Mouse (Mus musculus): Measurements from ENCODE around the gene Srxn1. TPM values are rescaled to one million over a fixed set of nuclear protein-coding genes. Genes with fewer than 3 reads are reported as not detected.

Srxn1 gene
- total and polyA plus RNA-seq, 2 experiments from 2014 or later: 24.5 to 24.8 TPM

- 89% methylated on average over 5 of the region's 5 CpGs for WGBS
- DNase-seq (ENCODE audit: low spot score): no peak
- no peak overlapping the region for H3K9ac ChIP-seq (replicated peaks; ENCODE audit: low read length, poor library complexity, severe bottlenecking)
- no peak for ATAC-seq (ENCODE audit: low FRiP score)
- TF ChIP-seq CTCF (IDR thresholded peaks at IDR 0.05): no peak
- H3K27me3 ChIP-seq (ENCODE audit: insufficient read depth, low read length): no peaks in the 10 kb centered on the region
- peaks cover 8% of the 10 kb centered on the region; the same call in 1 of the 2 replicates for H3K36me3 ChIP-seq (ENCODE audit: insufficient read depth, low read length)
- H3K4me1 ChIP-seq (ENCODE audit: insufficient read depth, low read length): peaks cover 10% of the 10 kb centered on the region; the same call in 1 of the 2 replicates
- no peak overlapping the region for H3K4me2 ChIP-seq (ENCODE audit: low read depth, low read length, poor library complexity, severe bottlenecking)
- no peaks in the 10 kb centered on the region for H3K9me3 ChIP-seq (ENCODE audit: low read length)
- H3K4me3 ChIP-seq (ENCODE audit: low read depth, low read length): no peak overlapping the region
- H3K27ac ChIP-seq (ENCODE audit: low read depth, low read length): no peak overlapping the region
These were observed 4.1 kb downstream of the Srxn1 start for GRCm38 (mm10) chr2:152109386-152109785.

DNA sequence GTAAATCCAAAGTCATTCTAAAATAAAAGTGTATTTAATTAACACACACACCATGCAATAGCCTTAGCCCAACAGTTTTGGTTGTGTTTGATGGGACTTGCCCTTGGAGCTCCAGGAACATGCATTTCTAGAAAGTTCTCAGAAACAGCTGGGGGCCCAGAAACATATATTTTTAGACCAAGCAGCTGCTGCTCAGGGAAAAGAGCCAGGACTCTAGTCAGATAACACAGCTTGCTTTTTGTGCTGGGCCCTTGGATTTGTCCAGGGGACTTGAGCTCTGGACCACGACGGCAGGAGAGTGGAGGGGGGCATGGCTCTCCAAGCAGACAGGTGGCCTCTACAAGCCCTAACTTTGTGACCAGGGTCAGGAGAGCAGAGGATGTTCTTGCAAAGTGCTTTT is 6.0 kb downstream of the Srxn1 start:
- DNase-seq (ENCODE audit: low spot score) (no peak), ATAC-seq (ENCODE audit: low FRiP score) (no peak)
- H3K4me1 ChIP-seq (ENCODE audit: insufficient read depth, low read length): peaks cover 6% of the 10 kb centered on the region; the same call in 1 of the 2 replicates
- H3K4me3 ChIP-seq (ENCODE audit: low read depth, low read length): no peak overlapping the region
- no peak for TF ChIP-seq CTCF (IDR thresholded peaks at IDR 0.05)
- H3K27ac ChIP-seq (ENCODE audit: low read depth, low read length): no peak overlapping the region
- peaks cover 8% of the 10 kb centered on the region; the same call in 1 of the 2 replicates for H3K36me3 ChIP-seq (ENCODE audit: insufficient read depth, low read length)
- H3K9ac ChIP-seq (replicated peaks; ENCODE audit: low read length, poor library complexity, severe bottlenecking): no peak overlapping the region
- H3K27me3 ChIP-seq (ENCODE audit: insufficient read depth, low read length): no peaks in the 10 kb centered on the region
- no peaks in the 10 kb centered on the region for H3K9me3 ChIP-seq (ENCODE audit: low read length)
- H3K4me2 ChIP-seq (ENCODE audit: low read depth, low read length, poor library complexity, severe bottlenecking): no peak overlapping the region
- WGBS: 73% methylated on average over 2 of the region's 2 CpGs

DNA sequence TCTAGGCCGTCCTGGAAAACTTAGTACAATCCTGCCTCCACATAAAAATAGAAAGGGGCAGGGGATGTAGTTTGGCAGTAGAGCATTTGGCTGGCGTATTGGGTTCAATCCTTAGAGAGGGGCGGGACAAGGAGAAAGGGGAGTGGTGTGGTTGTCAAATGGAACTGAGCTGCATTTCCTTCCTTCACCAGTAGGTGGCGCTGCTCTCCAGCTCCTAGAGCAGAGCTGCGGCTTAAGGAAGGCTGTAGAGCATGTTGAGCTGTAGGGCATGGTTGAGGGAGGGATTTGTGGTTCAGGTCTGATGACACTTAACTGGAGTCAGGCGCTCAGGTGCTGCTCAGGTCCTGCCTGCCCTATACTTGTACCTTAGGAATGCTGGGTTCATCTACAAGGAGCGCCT is 6.6 kb downstream of the Srxn1 start:
- no peak overlapping the region for H3K4me2 ChIP-seq (ENCODE audit: low read depth, low read length, poor library complexity, severe bottlenecking)
- no peaks in the 10 kb centered on the region for H3K27me3 ChIP-seq (ENCODE audit: insufficient read depth, low read length)
- peak; percentile 100 for TF ChIP-seq CTCF (IDR thresholded peaks at IDR 0.05)
- H3K27ac ChIP-seq (ENCODE audit: low read depth, low read length): no peak overlapping the region
- 9% methylated on average over 7 of the region's 7 CpGs for WGBS
- no peaks in the 10 kb centered on the region for H3K9me3 ChIP-seq (ENCODE audit: low read length)
- DNase-seq (ENCODE audit: low spot score) (peak; percentile 94), ATAC-seq (ENCODE audit: low FRiP score) (peak; percentile 78)
- H3K4me1 ChIP-seq (ENCODE audit: insufficient read depth, low read length): peaks cover 6% of the 10 kb centered on the region; the same call in 1 of the 2 replicates
- H3K9ac ChIP-seq (replicated peaks; ENCODE audit: low read length, poor library complexity, severe bottlenecking): no peak overlapping the region
- no peak overlapping the region for H3K4me3 ChIP-seq (ENCODE audit: low read depth, low read length)
- H3K36me3 ChIP-seq (ENCODE audit: insufficient read depth, low read length): peaks cover 8% of the 10 kb centered on the region; the same call in 1 of the 2 replicates

GRCm38 (mm10) chr2:152112490-152112889 is 7.2 kb downstream of the Srxn1 start:
- TF ChIP-seq CTCF (IDR thresholded peaks at IDR 0.05): no peak

DNA sequence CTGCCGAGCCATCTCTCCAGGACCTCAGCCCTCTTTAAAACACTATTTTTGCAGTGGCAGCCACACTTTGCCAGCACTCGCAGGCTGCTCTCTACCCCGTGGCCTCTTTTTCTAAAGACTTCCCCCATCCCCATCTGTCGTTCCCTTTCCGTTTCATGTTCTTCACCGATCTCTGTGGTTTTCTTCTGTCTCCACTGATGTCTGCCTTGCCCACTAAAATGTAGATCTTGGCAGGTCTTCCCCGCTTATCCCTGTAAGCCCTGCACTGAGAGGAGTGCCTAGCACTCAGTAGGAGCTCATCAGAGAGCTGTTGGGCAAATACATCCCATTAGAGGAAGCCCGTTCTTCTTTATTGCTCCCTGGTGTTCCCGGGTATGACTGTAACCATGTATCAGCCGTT is 7.7 kb downstream of the Srxn1 start:
- no peak for TF ChIP-seq CTCF (IDR thresholded peaks at IDR 0.05)
- Histone ChIP-seq H3K9ac (replicated peaks; ENCODE audit: low read length, poor library complexity, severe bottlenecking) (no peak overlapping the region), H3K27ac (ENCODE audit: low read depth, low read length) (no peak overlapping the region), H3K27me3 (ENCODE audit: insufficient read depth, low read length) (no peaks in the 10 kb centered on the region), H3K4me1 (ENCODE audit: insufficient read depth, low read length) (peaks cover 6% of the 10 kb centered on the region; the same call in 1 of the 2 replicates), H3K9me3 (ENCODE audit: low read length) (no peaks in the 10 kb centered on the region), H3K36me3 (ENCODE audit: insufficient read depth, low read length) (peaks cover 8% of the 10 kb centered on the region; the same call in 1 of the 2 replicates), H3K4me3 (ENCODE audit: low read depth, low read length) (no peak overlapping the region), H3K4me2 (ENCODE audit: low read depth, low read length, poor library complexity, severe bottlenecking) (no peak overlapping the region)
- ATAC-seq (ENCODE audit: low FRiP score) (no peak), DNase-seq (ENCODE audit: low spot score) (peak; percentile 17)
- WGBS: 65% methylated on average over 10 of the region's 10 CpGs

More at GRCm38 (mm10) chr2:152112490-152112889, 7.2 kb downstream of the Srxn1 start:
- no peak for DNase-seq (ENCODE audit: low spot score)
- no peaks in the 10 kb centered on the region for H3K27me3 ChIP-seq (ENCODE audit: insufficient read depth, low read length)
- H3K4me1 ChIP-seq (ENCODE audit: insufficient read depth, low read length): peaks cover 6% of the 10 kb centered on the region; the same call in 1 of the 2 replicates
- no peak for ATAC-seq (ENCODE audit: low FRiP score)
- H3K4me3 ChIP-seq (ENCODE audit: low read depth, low read length): no peak overlapping the region
- WGBS: 82% methylated on average over 5 of the region's 5 CpGs
- no peak overlapping the region for H3K27ac ChIP-seq (ENCODE audit: low read depth, low read length)
- no peaks in the 10 kb centered on the region for H3K9me3 ChIP-seq (ENCODE audit: low read length)
- H3K4me2 ChIP-seq (ENCODE audit: low read depth, low read length, poor library complexity, severe bottlenecking): no peak overlapping the region
- H3K36me3 ChIP-seq (ENCODE audit: insufficient read depth, low read length): peaks cover 8% of the 10 kb centered on the region; the same call in 1 of the 2 replicates
- H3K9ac ChIP-seq (replicated peaks; ENCODE audit: low read length, poor library complexity, severe bottlenecking): no peak overlapping the region

- peak overlapping the region; percentile 26 for H3K4me3 ChIP-seq (ENCODE audit: low read depth, low read length)
These were observed 9.0 kb downstream of the Srxn1 start for GRCm38 (mm10) chr2:152114057-152114975.

More at GRCm38 (mm10) chr2:152114057-152114975, 9.0 kb downstream of the Srxn1 start:
- H3K9me3 ChIP-seq (ENCODE audit: low read length): no peaks in the 10 kb centered on the region
- ATAC-seq (ENCODE audit: low FRiP score): no peak; the same call in none of the 2 replicates
- peaks cover 5% of the 10 kb centered on the region; the same call in 1 of the 2 replicates for H3K36me3 ChIP-seq (ENCODE audit: insufficient read depth, low read length)
- 0 out of 2 replicates have a peak overlapping the region, but pooled peaks have one; percentile 37 for H3K9ac ChIP-seq (replicated peaks; ENCODE audit: low read length, poor library complexity, severe bottlenecking)
- no peak overlapping the region for H3K27ac ChIP-seq (ENCODE audit: low read depth, low read length)
- peaks cover 6% of the 10 kb centered on the region; the same call in 1 of the 2 replicates for H3K4me1 ChIP-seq (ENCODE audit: insufficient read depth, low read length)
- H3K4me2 ChIP-seq (ENCODE audit: low read depth, low read length, poor library complexity, severe bottlenecking): peak overlapping the region; percentile 61
- TF ChIP-seq CTCF (IDR thresholded peaks at IDR 0.05): no peak
- DNase-seq (ENCODE audit: low spot score): peak; percentile 29
- H3K27me3 ChIP-seq (ENCODE audit: insufficient read depth, low read length): no peaks in the 10 kb centered on the region
- 12% methylated on average over 36 of the region's 36 CpGs for WGBS

All from midbrain, postnatal 0 days (tissue).